Mouse (Mus musculus): ENCODE data around the gene Chac1. TPM values are rescaled to one million over a fixed set of nuclear protein-coding genes. Genes with fewer than 3 reads are reported as not detected.

The Chac1 gene
- total RNA-seq (2022): 100 to 1,000 TPM in 1 of 4 experiments, 10 to 100 TPM in 3; 59.1 to 158 (median 73.1) TPM

GRCm38 (mm10) chr2:119350555-119351486 is at the start of gene Chac1:
Gene Chac1, plus strand, starts transcription at chr2:119351229.
- DNase-seq (ENCODE audit: low spot score in 2 of 2): peak; percentile 90 to 95

- no peak for DNase-seq (ENCODE audit: low spot score in 2 of 2)
Measured at GRCm38 (mm10) chr2:119302876-119303275, 48.2 kb upstream of the Chac1 start.

GRCm38 (mm10) chr2:119304391-119304790 is 46.6 kb upstream of the Chac1 start:
- no peak for DNase-seq (ENCODE audit: low spot score in 2 of 2)

GRCm38 (mm10) chr2:119304798-119305208 is 46.2 kb upstream of the Chac1 start:
- DNase-seq (ENCODE audit: low spot score in 2 of 2): no peak

- no peak for DNase-seq (ENCODE audit: low spot score in 2 of 2)
Measured at GRCm38 (mm10) chr2:119311544-119311943, 39.5 kb upstream of the Chac1 start.

GRCm38 (mm10) chr2:119312380-119312958 is 38.6 kb upstream of the Chac1 start:
- no peak for DNase-seq (ENCODE audit: low spot score in 2 of 2)

GRCm38 (mm10) chr2:119313780-119314479 is 37.1 kb upstream of the Chac1 start:
- no peak for DNase-seq (ENCODE audit: low spot score in 2 of 2)

- no peak for DNase-seq (ENCODE audit: low spot score in 2 of 2)
Measured at GRCm38 (mm10) chr2:119314742-119315310, 36.2 kb upstream of the Chac1 start.

- DNase-seq (ENCODE audit: low spot score in 2 of 2): no peak
Measured at GRCm38 (mm10) chr2:119318043-119318710, 32.9 kb upstream of the Chac1 start.

GRCm38 (mm10) chr2:119320571-119320970 is 30.5 kb upstream of the Chac1 start:
- DNase-seq (ENCODE audit: low spot score in 2 of 2): no peak

GRCm38 (mm10) chr2:119321771-119322586 is 29.1 kb upstream of the Chac1 start:
- no peak for DNase-seq (ENCODE audit: low spot score in 2 of 2)

GRCm38 (mm10) chr2:119322587-119323300 is 28.3 kb upstream of the Chac1 start:
- no peak for DNase-seq (ENCODE audit: low spot score in 2 of 2)

GRCm38 (mm10) chr2:119323866-119324575 is 27.0 kb upstream of the Chac1 start:
- DNase-seq (ENCODE audit: low spot score in 2 of 2): no peak

- DNase-seq (ENCODE audit: low spot score in 2 of 2): no peak
Measured at GRCm38 (mm10) chr2:119324576-119325318, 26.3 kb upstream of the Chac1 start.

- no peak for DNase-seq (ENCODE audit: low spot score in 2 of 2)
Measured at GRCm38 (mm10) chr2:119325568-119326143, 25.4 kb upstream of the Chac1 start, which contains the start of gene Dll4. Gene Dll4, plus strand, starts transcription at chr2:119325784.

- no peak for DNase-seq (ENCODE audit: low spot score in 2 of 2)
Measured at GRCm38 (mm10) chr2:119326161-119327101, 24.6 kb upstream of the Chac1 start.

- no peak for DNase-seq (ENCODE audit: low spot score in 2 of 2)
Measured at GRCm38 (mm10) chr2:119327102-119327480, 23.9 kb upstream of the Chac1 start.
